Mouse (Mus musculus): Measurements from ENCODE around the gene Gm9970. TPM values are rescaled to one million over a fixed set of nuclear protein-coding genes. Genes with fewer than 3 reads are reported as not detected.
A peak's percentile ranks its signal among the peaks of the same experiment; 100 is the strongest.

Gm9970 gene
- polyA plus RNA-seq, 1 experiment from 2014 or later = 0.34 TPM

- ATAC-seq (replicated peaks) = peak; percentile 98
- peak within 1 kb of the TSS; percentile 63 for H3K4me2 ChIP-seq (replicated peaks)
- peak within 1 kb of the TSS; percentile 76 for H3K4me3 ChIP-seq
- H3K27me3 ChIP-seq = no peaks in the 10 kb centered on the region
- H3K36me3 ChIP-seq = peaks cover 69% of the 10 kb centered on the region
- H3K9me3 ChIP-seq = no peaks in the 10 kb centered on the region
- peak within 1 kb of the TSS; percentile 81 for H3K27ac ChIP-seq (replicated peaks)
- H3K9ac ChIP-seq (replicated peaks) = peak within 1 kb of the TSS; percentile 87
- under 1% methylated on average over 48 of the region's 48 CpGs for WGBS
- H3K4me1 ChIP-seq = peaks cover 24% of the 10 kb centered on the region
Measured at GRCm38 (mm10) chr5:31192939-31193630, 47.9 kb downstream of the Gm9970 start, which contains the start of the genes Snx17 and Eif2b4. TSS of gene Snx17 (plus strand) at chr5:31193227. TSS of gene Eif2b4 (minus strand) at chr5:31193430.

- Histone ChIP-seq H3K27ac (replicated peaks) (peak overlapping the region; percentile 81), H3K9ac (replicated peaks) (peak overlapping the region; percentile 87), H3K4me2 (replicated peaks) (peak overlapping the region; percentile 63), H3K4me1 (peaks cover 24% of the 10 kb centered on the region), H3K36me3 (peaks cover 69% of the 10 kb centered on the region), H3K4me3 (peak overlapping the region; percentile 76), H3K27me3 (no peaks in the 10 kb centered on the region), H3K9me3 (no peaks in the 10 kb centered on the region)
- WGBS = 15% methylated on average over 42 of the region's 42 CpGs
- peak; percentile 59 for ATAC-seq (replicated peaks)
Measured at GRCm38 (mm10) chr5:31192045-31192938, 48.7 kb downstream of the Gm9970 start.

Other genes starting within 250 kb of the Gm9970 start
- gene Atraid, start 192.9 kb downstream of the Gm9970 start, polyA plus RNA-seq (2015; fragmentation: Nextera tagmentation; extraction: Ambion mirVana) = 144 and 153 TPM in 2 replicates
- gene Slc5a6, start 192.3 kb downstream of the Gm9970 start, polyA plus RNA-seq (2015; fragmentation: Nextera tagmentation; extraction: Ambion mirVana) = 13.6 and 16.0 TPM in 2 replicates
- 17.6 and 19.8 TPM in 2 replicates for gene Cad, start 186.5 kb downstream of the Gm9970 start, polyA plus RNA-seq (2015; fragmentation: Nextera tagmentation; extraction: Ambion mirVana)
- gene Dnajc5g, start 134.9 kb downstream of the Gm9970 start, polyA plus RNA-seq (2015; fragmentation: Nextera tagmentation; extraction: Ambion mirVana) = not detected in 2 replicates
- 1.5 and 2.2 TPM in 2 replicates for gene Slc30a3, start 133.0 kb downstream of the Gm9970 start, polyA plus RNA-seq (2015; fragmentation: Nextera tagmentation; extraction: Ambion mirVana)
- gene Trim54, start 124.5 kb downstream of the Gm9970 start, polyA plus RNA-seq (2015; fragmentation: Nextera tagmentation; extraction: Ambion mirVana) = not detected in 2 replicates
- not detected in 2 replicates for gene Ucn, start 102.4 kb downstream of the Gm9970 start, polyA plus RNA-seq (2015; fragmentation: Nextera tagmentation; extraction: Ambion mirVana)
- gene Mpv17, start 87.0 kb downstream of the Gm9970 start, polyA plus RNA-seq (2015; fragmentation: Nextera tagmentation; extraction: Ambion mirVana) = 54.6 and 54.8 TPM in 2 replicates
- gene Gm29609, start 61.3 kb downstream of the Gm9970 start, polyA plus RNA-seq (2015; fragmentation: Nextera tagmentation; extraction: Ambion mirVana) = 1.2 and 1.8 TPM in 2 replicates
- 69.5 and 75.4 TPM in 2 replicates for gene Gtf3c2, start 61.1 kb downstream of the Gm9970 start, polyA plus RNA-seq (2015; fragmentation: Nextera tagmentation; extraction: Ambion mirVana)
- gene Snx17, start 48.0 kb downstream of the Gm9970 start, polyA plus RNA-seq (2015; fragmentation: Nextera tagmentation; extraction: Ambion mirVana) = 138 and 143 TPM in 2 replicates
- gene Eif2b4, start 47.8 kb downstream of the Gm9970 start, polyA plus RNA-seq (2015; fragmentation: Nextera tagmentation; extraction: Ambion mirVana) = 78.8 and 87.0 TPM in 2 replicates
- gene Zfp513, start 38.9 kb downstream of the Gm9970 start, polyA plus RNA-seq (2015; fragmentation: Nextera tagmentation; extraction: Ambion mirVana) = 16.3 and 17.7 TPM in 2 replicates
- 170 TPM in 2 replicates for gene Ppm1g, start 20.5 kb downstream of the Gm9970 start, polyA plus RNA-seq (2015; fragmentation: Nextera tagmentation; extraction: Ambion mirVana)
- gene Nrbp1, start 368 bp downstream of the Gm9970 start, polyA plus RNA-seq (2015; fragmentation: Nextera tagmentation; extraction: Ambion mirVana) = 156 and 157 TPM in 2 replicates
- 1.7 and 2.4 TPM in 2 replicates for gene Krtcap3, start 10.5 kb upstream of the Gm9970 start, polyA plus RNA-seq (2015; fragmentation: Nextera tagmentation; extraction: Ambion mirVana)
- gene Ift172, start 49.9 kb upstream of the Gm9970 start, polyA plus RNA-seq (2015; fragmentation: Nextera tagmentation; extraction: Ambion mirVana) = 36.0 and 38.0 TPM in 2 replicates
- 89.2 and 90.3 TPM in 2 replicates for gene Fndc4, start 54.8 kb upstream of the Gm9970 start, polyA plus RNA-seq (2015; fragmentation: Nextera tagmentation; extraction: Ambion mirVana)
- 0.27 and 0.45 TPM in 2 replicates for gene Gckr, start 56.2 kb upstream of the Gm9970 start, polyA plus RNA-seq (2015; fragmentation: Nextera tagmentation; extraction: Ambion mirVana)
- 116 and 122 TPM in 2 replicates for gene Zfp512, start 211.2 kb upstream of the Gm9970 start, polyA plus RNA-seq (2015; fragmentation: Nextera tagmentation; extraction: Ambion mirVana)
- gene 4930548H24Rik, start 244.5 kb upstream of the Gm9970 start, polyA plus RNA-seq (2015; fragmentation: Nextera tagmentation; extraction: Ambion mirVana) = not detected in 2 replicates

Measured in forebrain, embryonic 15.5 days (tissue).